Mouse (Mus musculus) right cerebral cortex, postnatal 36 days (tissue): ENCODE results near the gene Impdh2.
"Not testable (repeated sequence)": the region's sequence is repeated elsewhere in the genome, so short reads cannot be mapped to it uniquely, and the experiment has no call there.

Source experiments
- DNase-seq, 2 experiments: peaks; one replicate each; pipeline ENCODE4 v3.0.0; 2022; ENCODE audit warnings: low spot score in 2 of 2, mixed read lengths in 1 of 2

Gene Impdh2

GRCm38 (mm10) chr9:108601986-108602385, 41.9 kb downstream of the Impdh2 start:
- no peak for DNase-seq

GRCm38 (mm10) chr9:108607929-108608328, 47.8 kb downstream of the Impdh2 start:
- not testable (repeated sequence) for DNase-seq

- no peak for DNase-seq
Observed at GRCm38 (mm10) chr9:108608889-108609288, 48.8 kb downstream of the Impdh2 start.

- DNase-seq, result no peak
Observed at GRCm38 (mm10) chr9:108611488-108611887, 51.4 kb downstream of the Impdh2 start.
